Mouse (Mus musculus) spleen, postnatal 14 days (tissue): ENCODE data around the gene Pmm1.
"Not testable (repeated sequence)": the region's sequence is repeated elsewhere in the genome, so short reads cannot be mapped to it uniquely, and the experiment has no call there.

Source experiments
- DNase-seq, 2 experiments: peaks; one replicate each; pipeline ENCODE4 v3.0.0; 2021 to 2022; ENCODE audit warnings: low spot score in 2 of 2

Pmm1 gene

DNA sequence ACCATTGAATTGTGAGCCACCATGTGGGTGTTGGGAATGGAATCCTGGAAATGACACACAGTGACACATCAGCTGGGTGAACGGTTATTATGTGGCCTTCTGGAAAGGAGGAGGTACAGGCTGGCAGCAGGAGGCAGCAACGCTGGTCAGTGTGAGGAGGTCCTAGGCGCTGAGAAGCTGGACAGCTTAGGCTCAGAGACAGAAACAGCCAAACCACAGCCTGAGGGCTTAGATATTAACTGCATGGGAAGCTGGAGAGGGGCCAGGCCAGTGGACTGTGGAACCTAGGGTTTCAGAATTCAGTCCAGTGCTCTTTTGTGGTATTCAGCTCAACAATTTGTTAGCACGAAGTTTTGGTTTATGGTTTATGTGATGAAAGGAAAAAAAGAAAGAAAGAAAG lies 33.0 kb downstream of the Pmm1 start:
- DNase-seq, result no peak

GRCm38 (mm10) chr15:81926446-81926822 lies 34.3 kb downstream of the Pmm1 start:
- no peak for DNase-seq

DNA sequence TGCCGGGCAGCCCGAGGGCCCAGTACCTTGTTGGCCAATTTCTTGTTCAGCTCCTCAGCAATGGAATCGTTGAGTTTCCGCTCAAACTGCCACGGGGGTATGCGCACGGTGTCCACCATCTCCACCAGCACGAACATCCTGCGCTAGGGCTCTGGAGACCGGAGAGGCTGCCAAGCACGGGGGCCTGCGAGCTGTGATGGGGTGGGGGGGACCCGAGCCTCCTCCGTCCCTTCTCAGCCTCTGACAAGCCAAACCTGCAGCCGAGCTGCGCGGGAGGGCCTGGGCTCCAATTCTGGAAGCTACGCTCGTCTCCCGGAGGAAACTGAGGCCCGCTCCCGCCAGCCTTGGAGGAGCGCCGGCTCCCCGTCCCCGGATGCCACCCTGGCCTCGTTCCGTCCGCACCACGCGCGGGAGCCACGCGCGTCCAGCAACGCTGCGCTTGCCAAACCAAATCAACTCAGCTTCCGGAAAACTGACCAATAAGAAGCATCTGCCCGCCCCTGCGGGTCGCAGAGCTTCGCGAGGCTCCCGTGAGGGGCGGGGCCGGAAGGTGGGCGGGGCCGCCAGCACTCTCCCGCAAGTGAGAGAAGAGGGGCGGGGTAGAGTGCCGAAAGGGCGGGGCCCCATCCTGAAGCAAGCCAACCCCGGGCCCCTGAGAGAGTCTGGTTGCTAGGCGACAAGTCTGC lies 34.8 kb downstream of the Pmm1 start, which contains the start of gene Polr3h:
Polr3h (minus strand) TSS at position 481 of the 686 bp plus-strand sequence.
- DNase-seq, result peak; percentile 90 to 92

DNA sequence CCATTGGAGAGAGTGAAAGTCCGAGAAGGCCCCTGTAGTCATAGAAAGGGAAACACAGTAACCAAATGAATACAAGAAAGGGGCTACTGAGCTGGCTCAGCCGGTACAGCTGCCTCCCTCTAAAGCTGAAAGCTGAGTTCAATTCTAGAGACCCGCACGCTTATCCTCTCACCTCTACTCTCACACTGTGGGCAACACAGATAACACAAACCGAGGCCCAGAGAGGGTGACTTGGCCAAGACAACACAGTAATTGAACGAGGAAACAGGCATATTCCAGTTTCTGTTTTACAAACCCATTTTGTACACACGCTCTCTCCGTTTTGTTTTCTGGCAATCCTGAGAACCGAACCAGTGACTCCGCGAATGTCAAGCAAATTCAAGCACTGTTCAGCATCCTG lies 35.8 kb downstream of the Pmm1 start:
- DNase-seq, result no peak

DNA sequence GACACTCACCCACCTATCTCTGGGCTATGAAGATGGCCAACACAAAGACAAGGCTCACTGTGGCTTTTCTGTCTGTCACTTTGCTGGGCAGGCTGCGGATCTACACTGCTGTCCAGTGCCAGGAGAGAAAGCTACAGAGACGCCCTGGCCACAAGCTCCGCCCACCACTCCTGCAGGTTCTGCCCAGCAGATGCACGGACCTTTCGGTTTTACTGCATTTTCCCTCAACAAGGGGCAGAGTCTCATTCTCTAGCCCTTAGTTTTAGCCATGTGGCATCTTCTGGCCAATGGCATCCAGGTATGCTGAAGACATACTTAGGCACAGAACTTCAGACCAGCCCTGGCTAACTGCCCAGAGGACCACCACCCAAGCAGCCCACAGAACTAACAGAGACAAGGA lies 39.5 kb downstream of the Pmm1 start:
- no peak for DNase-seq

DNA sequence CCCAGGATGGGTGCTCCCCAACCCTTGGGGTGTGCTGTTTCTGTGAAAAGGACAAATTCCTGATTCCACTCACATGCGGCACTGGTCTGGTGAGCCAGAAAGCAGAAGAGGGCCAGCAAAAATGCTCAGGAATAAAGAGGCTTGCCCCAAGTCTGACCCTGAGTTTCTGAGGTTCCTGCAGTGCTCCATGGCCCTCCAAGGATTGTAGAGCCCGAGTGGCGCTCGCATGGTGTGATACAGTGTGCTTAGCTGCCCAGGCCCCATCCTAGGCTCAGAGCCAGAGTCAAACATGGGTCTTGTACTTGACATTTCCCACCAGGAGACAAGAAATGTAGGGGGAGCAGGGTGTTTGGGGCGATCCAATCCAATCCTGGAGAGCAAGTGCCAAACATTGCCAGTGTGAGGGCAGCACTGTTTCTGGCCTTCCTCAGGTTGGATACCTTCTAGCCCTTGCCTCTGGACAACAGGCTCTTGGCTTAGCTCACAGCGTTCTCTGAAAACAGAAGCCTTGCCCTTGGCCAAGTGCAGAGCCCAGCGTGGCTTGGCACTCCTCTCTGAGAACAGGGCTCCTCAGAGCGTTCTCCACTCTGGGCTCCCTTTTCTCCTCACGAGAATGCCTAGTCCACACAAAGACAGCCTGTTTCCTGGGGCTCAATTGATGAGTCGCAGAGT lies 40.0 kb downstream of the Pmm1 start:
- no peak for DNase-seq

- no peak for DNase-seq
These were observed 41.7 kb downstream of the Pmm1 start for GRCm38 (mm10) chr15:81919062-81919461.

GRCm38 (mm10) chr15:81917621-81918463 lies 42.9 kb downstream of the Pmm1 start:
- DNase-seq, result peak; percentile 57 to 73

DNA sequence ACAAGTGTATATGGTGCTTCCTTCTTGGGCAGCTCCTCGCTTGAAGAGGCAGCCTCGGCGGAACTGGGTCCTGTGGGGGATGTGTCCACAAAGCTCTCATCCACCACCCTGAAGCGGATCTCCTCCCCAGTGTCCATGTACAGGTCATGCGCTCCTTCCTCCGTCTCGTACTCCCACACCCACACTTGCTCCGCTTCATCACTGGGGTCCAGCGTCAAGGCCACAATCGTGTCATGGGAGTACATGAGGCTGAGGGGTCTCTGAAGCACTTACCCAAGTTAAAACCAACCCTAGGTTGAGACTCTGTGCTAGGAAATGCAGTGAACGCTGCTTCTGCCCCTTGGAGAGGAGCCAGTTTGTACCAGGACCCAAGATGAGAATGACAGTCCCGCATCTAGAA lies 43.5 kb downstream of the Pmm1 start:
- no peak for DNase-seq

GRCm38 (mm10) chr15:81915663-81916062 lies 45.1 kb downstream of the Pmm1 start:
- no peak for DNase-seq

- DNase-seq, result no peak
These were observed 46.1 kb downstream of the Pmm1 start for GRCm38 (mm10) chr15:81914668-81915067.

GRCm38 (mm10) chr15:81912498-81912897 lies 48.2 kb downstream of the Pmm1 start:
- DNase-seq, result no peak

DNA sequence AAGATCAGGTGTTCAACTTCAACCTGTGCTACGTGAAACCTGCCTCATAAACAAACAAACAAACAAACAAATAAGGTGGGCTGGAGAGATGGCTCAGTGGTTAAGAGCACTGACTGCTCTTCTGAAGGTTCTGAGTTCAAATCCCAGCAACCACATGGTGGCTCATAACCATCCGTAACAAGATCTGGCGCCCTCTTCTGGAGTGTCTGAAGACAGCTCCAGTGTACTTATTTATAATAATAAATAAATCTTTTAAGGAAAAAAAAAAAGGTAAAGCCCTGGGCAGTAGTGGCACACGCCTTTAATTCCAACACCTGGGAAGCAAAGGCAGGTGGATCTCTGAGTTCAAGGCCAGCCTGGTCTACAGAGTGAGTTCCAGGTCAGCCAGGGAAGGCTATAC lies 52.0 kb downstream of the Pmm1 start:
- DNase-seq, result not testable (repeated sequence)

- no peak for DNase-seq
These were observed 52.8 kb downstream of the Pmm1 start for GRCm38 (mm10) chr15:81907953-81908352.

- peak; percentile 40 to 72 for DNase-seq
These were observed 55.8 kb downstream of the Pmm1 start for GRCm38 (mm10) chr15:81904939-81905338.
